Mouse (Mus musculus) c-Kit-positive CD71-negative TER-119-negative erythroid progenitor cells, embryonic 14.5 days (primary cell): ENCODE measurements around the gene Chsy1.

Source experiments
- DNase-seq: peaks from one replicate; pipeline ENCODE4 v3.0.0-alpha.2; 2013; ENCODE audit warnings: low read depth

Gene Chsy1

GRCm38 (mm10) chr7:66214477-66214876 is 105.2 kb downstream of the Chsy1 start:
- DNase-seq = no peak

GRCm38 (mm10) chr7:66215911-66216310 is 106.6 kb downstream of the Chsy1 start:
- no peak for DNase-seq

- DNase-seq = no peak
These were observed 107.7 kb downstream of the Chsy1 start for GRCm38 (mm10) chr7:66217011-66217410.

GRCm38 (mm10) chr7:66217531-66218094 is 108.3 kb downstream of the Chsy1 start:
- DNase-seq = no peak

- no peak for DNase-seq
These were observed 109.1 kb downstream of the Chsy1 start for GRCm38 (mm10) chr7:66218193-66219014.

- no peak for DNase-seq
These were observed 109.9 kb downstream of the Chsy1 start for GRCm38 (mm10) chr7:66219028-66219793.

- DNase-seq = no peak
These were observed 110.5 kb downstream of the Chsy1 start for GRCm38 (mm10) chr7:66219794-66220227.

- no peak for DNase-seq
These were observed 113.3 kb downstream of the Chsy1 start for GRCm38 (mm10) chr7:66222621-66223091.
